Mouse (Mus musculus) embryonic fibroblast, embryonic 13.5 days (primary cell): ENCODE results near the gene Polk. TPM values are rescaled to one million over a fixed set of nuclear protein-coding genes. Genes with fewer than 3 reads are reported as not detected.

Source experiments
- H3K27ac ChIP-seq: 2 replicates; pipeline ENCODE4 v1.5.1; 2012; ENCODE audit warnings: low read length, control low read depth, inconsistent platforms; ENCODE audit not compliant: insufficient read depth
- H3K4me1 ChIP-seq: 2 replicates; pipeline ENCODE4 v1.6.1; 2011; ENCODE audit warnings: low read length; ENCODE audit not compliant: control insufficient read depth, insufficient read depth
- H3K4me3 ChIP-seq: 2 replicates; pipeline ENCODE4 v1.5.1; 2011; ENCODE audit warnings: mild to moderate bottlenecking, control low read depth, low read length; ENCODE audit not compliant: insufficient read depth
- CTCF ChIP-seq: IDR thresholded peaks from 2 replicates; pipeline ENCODE4 v1.5.1; 2011; ENCODE audit warnings: mild to moderate bottlenecking, control low read depth, low read length, moderate library complexity, borderline replicate concordance; ENCODE audit not compliant: insufficient read depth
- POLR2A ChIP-seq: IDR thresholded peaks from 2 replicates; pipeline ENCODE4 v1.6.1; 2011; ENCODE audit warnings: low read depth, mild to moderate bottlenecking, control low read depth, low read length, moderate library complexity
- polyA plus RNA-seq: library from polyadenylated mRNA; stranded (reverse); fragments of >200 nt; gene quantifications from 2 replicates; pipeline ENCODE4 v1.2.4, GENCODE M21; 2011; ENCODE audit warnings: low read depth; ENCODE audit not compliant: missing spikeins, insufficient read length

The Polk gene
- polyA plus RNA-seq, 1 experiment, result 40.5 TPM

DNA sequence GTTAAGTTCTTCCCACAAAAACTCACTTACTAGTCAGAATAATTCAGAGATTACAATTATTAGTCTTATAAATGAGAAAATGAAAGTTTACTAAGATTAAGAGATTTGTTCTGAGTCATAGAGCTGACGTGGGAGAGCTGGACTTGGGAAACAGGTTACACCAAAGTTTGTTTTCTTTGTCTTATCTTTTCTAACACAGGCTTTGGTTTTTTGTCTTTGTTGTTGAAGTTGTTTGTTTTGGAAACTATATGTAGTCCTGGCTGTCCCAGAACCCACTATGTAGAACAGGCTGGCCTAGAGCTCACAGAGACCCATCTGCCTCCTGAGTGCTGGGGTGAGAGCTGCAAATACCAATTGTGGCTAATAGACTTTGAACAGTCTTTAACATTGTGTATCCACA, 31.1 kb downstream of the Polk start:
- no peak for TF ChIP-seq CTCF
- no peak for TF ChIP-seq POLR2A
- Histone ChIP-seq H3K4me1 (peaks cover 5% of the 10 kb centered on the region), H3K27ac (peak overlapping the region; percentile 77; the same call in 1 of the 2 replicates), H3K4me3 (no peak overlapping the region)

DNA sequence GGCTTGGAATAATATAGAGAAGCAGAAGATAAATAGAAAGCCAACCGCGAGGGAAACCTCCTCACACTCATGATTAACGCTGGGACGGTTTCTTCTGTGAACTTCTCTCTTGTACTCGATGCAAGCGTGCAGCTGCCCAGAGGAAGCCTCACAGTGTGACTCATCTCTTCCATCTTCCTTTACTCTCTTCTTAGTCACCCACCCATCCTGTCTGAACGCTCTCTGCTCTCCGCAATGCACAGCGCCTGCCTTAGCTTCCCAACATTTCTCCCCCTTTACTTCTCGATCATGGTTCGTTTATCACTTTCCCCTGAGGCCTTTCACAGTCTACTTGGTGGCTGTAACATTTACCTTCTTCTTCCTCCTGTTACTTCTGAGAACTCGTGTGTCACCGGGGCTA, 31.7 kb downstream of the Polk start:
- Histone ChIP-seq H3K27ac (peak overlapping the region; percentile 77), H3K4me1 (peaks cover 5% of the 10 kb centered on the region), H3K4me3 (no peak overlapping the region)
- no peak for TF ChIP-seq POLR2A
- no peak for TF ChIP-seq CTCF

DNA sequence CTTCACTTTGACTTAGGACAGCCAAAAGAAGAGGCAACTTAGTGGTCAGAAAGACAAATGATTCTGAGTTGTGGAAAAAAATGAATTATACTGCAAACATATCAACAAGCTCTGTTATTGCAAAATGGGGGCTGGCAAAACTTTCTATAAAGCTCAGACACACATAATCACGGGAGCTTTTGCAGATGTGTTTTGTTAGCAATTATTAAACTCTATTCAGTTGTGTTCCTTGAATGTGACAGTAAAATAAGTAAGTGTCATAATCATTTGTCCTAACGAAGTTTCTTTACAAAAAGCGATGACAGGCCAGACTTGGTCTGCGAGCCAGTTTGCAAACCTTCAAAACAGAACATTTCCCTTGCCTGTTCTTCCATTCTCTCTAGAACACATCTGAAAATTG, 34.8 kb downstream of the Polk start:
- TF ChIP-seq POLR2A (no peak), CTCF (no peak)
- Histone ChIP-seq H3K27ac (no peak overlapping the region), H3K4me3 (no peak overlapping the region), H3K4me1 (peaks cover 5% of the 10 kb centered on the region)

DNA sequence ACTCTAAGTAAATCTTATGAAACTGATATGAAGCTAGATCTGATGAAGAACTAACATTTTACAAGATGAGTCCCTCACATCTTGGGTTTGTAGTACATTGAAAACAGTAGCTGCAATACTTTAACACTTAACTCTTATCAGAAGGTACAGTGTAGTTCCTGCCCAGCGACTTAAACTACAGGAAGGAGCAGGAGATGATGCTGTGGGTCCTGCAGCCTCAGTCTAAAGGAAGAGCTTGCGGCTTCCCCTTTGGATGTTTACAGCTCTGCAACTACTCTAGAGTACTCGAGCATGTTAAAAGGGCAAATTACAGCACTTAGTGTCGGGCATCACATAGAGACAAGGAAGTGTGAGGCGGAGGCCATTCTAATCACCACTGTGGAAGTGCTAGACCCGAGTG, 36.1 kb downstream of the Polk start:
- TF ChIP-seq CTCF (no peak), POLR2A (no peak)
- Histone ChIP-seq H3K27ac (no peak overlapping the region), H3K4me1 (peaks cover 5% of the 10 kb centered on the region), H3K4me3 (no peak overlapping the region)

DNA sequence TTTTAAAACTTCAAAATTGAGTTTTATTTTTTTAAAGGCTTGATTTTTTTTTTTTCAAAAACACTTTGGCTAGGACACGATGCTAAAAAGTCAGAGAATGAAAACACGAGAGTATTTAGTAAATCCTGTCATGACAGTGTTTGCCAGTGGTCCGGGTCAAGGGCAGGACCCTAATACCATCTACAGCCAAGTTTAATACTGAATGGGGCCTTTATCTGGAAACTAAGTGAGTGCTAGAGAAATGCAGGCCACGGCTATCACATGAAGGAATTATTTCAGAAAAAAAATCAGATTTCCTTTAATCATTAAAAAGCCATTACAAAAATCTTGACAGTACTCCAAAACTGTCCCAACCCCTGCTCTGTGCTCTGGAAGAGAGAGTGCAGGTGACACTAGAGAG, 36.7 kb downstream of the Polk start:
- no peak overlapping the region for H3K27ac ChIP-seq
- TF ChIP-seq POLR2A, result no peak
- TF ChIP-seq CTCF, result no peak
- peaks cover 5% of the 10 kb centered on the region for H3K4me1 ChIP-seq
- H3K4me3 ChIP-seq, result no peak overlapping the region

DNA sequence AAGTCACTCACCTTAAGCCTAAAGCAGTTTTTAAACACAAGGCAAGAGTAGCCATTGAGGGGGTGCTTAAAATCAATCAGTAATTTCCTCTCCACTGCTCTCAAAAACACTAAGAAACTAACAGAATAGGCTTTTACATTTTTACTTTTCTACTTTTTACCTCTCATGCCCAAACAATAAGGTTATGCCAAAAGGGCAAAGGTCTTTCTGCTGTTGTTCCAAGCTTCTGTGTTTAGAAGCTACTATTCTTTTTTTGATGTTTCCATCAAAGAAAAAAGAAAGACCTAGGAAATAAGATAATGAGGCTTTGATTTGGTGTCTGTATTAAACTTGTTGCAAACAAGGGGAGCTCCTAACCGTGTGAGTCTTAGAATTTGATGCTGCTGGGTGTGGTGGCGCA, 42.5 kb downstream of the Polk start:
- Histone ChIP-seq H3K27ac (no peak overlapping the region), H3K4me1 (no peaks in the 10 kb centered on the region)
- TF ChIP-seq CTCF, result no peak

DNA sequence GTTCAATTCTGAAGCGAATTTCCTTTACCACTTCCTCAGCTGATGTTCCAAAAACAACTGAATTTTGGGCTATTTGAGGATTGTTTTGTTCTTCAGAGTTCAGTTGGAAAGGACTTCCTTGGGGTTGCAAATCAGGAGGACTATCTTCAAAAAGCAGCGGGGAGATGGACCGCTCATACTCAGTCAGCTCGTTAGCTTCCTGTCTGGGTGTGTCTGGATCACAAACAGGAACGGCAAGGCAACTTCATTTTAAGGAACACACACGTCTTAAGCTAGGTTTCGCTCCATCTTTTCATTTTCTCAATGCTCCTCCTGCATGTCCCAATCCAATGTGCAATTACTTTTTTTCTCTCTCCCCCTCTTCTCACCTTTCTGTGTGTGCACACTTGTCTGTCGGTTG, 45.7 kb downstream of the Polk start:
- TF ChIP-seq POLR2A (no peak), CTCF (no peak)
- H3K4me3 ChIP-seq, result no peak overlapping the region
- no peak overlapping the region for H3K27ac ChIP-seq
- H3K4me1 ChIP-seq, result no peaks in the 10 kb centered on the region

More for the DNA sequence above, 42.5 kb downstream of the Polk start:
- no peak overlapping the region for H3K4me3 ChIP-seq

DNA sequence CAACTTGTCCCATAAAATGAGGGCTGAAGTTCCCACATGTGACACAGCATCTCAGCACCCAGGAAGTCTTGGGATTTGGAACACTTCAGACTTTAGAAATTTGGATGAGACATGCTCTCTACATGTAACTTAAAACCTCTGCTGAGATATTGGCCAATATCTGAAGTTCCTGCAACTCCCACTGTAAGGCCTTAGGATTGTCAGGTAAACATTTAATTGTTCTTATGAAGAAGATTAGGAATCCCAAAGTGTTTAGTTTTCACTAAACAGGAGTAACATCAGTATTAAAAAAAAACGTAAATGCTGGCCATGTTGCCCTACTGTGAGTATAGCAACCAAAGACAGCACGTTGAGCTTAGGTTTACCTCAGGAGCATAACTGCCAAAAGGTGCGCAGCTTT, 51.9 kb downstream of the Polk start, which contains the start of gene Gm17622:
Gene Gm17622, plus strand, starts transcription at position 301 of the 400 bp plus-strand sequence.
- peaks cover 4% of the 10 kb centered on the region for H3K4me1 ChIP-seq
- TF ChIP-seq CTCF, result no peak
- TF ChIP-seq POLR2A, result no peak
- H3K27ac ChIP-seq, result no peak within 1 kb of the TSS
- no peak within 1 kb of the TSS for H3K4me3 ChIP-seq

DNA sequence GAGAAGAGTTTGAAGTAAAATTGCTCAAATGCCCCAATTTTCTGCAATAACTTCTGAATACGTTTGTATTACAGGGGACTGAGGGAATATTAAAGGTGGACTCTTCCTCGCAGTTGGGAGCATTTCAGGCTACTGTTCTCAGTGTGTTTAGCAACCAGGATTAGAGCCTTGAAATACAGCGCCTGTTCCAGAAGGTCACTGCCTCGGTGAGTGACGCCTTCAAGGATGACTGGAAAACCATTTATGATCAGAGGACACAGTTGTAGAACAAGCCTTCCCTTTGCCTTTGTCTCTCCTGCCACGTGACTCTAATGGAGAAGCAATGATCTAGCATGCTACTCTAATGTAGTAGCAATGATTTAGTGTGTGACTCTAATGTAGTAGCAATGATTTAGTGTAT, 54.4 kb downstream of the Polk start:
- TF ChIP-seq POLR2A, result no peak
- no peak for TF ChIP-seq CTCF
- Histone ChIP-seq H3K27ac (no peak overlapping the region), H3K4me1 (peaks cover 4% of the 10 kb centered on the region), H3K4me3 (no peak overlapping the region)

DNA sequence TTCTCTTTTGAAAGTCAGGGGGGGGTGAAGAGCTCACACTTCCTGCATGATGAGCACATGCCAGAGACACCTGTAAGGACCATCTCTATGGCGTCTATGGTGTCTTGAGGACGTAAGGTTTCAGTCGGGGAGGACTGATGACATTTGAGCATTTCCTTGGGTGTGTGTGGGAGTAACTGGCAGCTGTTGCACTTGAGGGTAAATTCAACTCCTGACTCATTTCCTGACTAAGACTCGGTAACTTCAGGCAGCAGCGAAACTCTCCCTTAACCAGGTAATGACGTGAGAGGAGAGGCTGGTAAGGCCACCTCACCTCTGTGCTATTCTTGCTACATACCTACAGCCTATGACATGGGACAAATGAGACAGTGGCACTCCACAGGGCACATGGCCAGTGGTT, 55.1 kb downstream of the Polk start:
- H3K4me3 ChIP-seq, result no peak overlapping the region
- peaks cover 4% of the 10 kb centered on the region for H3K4me1 ChIP-seq
- H3K27ac ChIP-seq, result no peak overlapping the region
- TF ChIP-seq CTCF (no peak), POLR2A (no peak)

DNA sequence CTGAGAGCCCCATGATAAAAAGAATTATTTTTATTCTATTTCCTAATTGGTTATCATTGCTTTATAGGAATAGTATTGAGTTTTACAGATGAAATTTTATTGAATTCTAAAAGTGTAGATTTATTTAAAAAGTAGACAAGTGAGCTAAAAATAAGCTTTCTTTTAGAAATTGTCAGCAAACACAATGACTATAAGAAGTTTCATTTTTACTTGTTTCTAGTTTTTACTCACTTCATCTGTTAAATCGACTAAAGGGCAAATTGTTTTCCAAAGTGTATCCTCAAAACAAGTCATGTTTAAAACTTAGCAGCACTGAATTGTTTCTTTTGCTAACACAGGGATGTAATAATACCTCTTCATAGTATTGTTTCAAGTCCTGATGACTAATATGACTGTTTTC, 63.4 kb downstream of the Polk start:
- TF ChIP-seq POLR2A (no peak), CTCF (no peak)

More for the DNA sequence above, 63.4 kb downstream of the Polk start:
- H3K27ac ChIP-seq, result no peak overlapping the region
- no peak overlapping the region for H3K4me3 ChIP-seq
- H3K4me1 ChIP-seq, result no peaks in the 10 kb centered on the region
